Mouse (Mus musculus): ENCODE measurements around the gene Gm7356. TPM values are rescaled to one million over a fixed set of nuclear protein-coding genes. Genes with fewer than 3 reads are reported as not detected.
"Not testable (repeated sequence)": the region's sequence is repeated elsewhere in the genome, so short reads cannot be mapped to it uniquely, and the experiment has no call there.

Gm7356 gene
- polyA plus RNA-seq, 1 experiment from 2014 or later: not detected

GRCm38 (mm10) chr17:13958129-13958528 lies 45.4 kb downstream of the Gm7356 start:
- H3K4me2 ChIP-seq (ENCODE audit: low read depth, low read length); H3K27ac ChIP-seq (ENCODE audit: low read length); H3K4me3 ChIP-seq (ENCODE audit: low read depth, low read length); H3K9ac ChIP-seq (ENCODE audit: low read depth, low read length); H3K9me3 ChIP-seq (replicated peaks; ENCODE audit: control insufficient read depth, low read length); H3K27me3 ChIP-seq (ENCODE audit: control insufficient read depth, insufficient read depth, low read depth, low read length); H3K36me3 ChIP-seq (ENCODE audit: control insufficient read depth, insufficient read depth); ATAC-seq (ENCODE audit: low read depth); H3K4me1 ChIP-seq (ENCODE audit: control insufficient read depth, low read depth, low read length): not testable (repeated sequence)
- WGBS (ENCODE audit: insufficient replicate concordance): 38% methylated on average over 1 of the region's 2 CpGs

- not testable (repeated sequence) for H3K9ac ChIP-seq (ENCODE audit: low read depth, low read length); ATAC-seq (ENCODE audit: low read depth); H3K4me3 ChIP-seq (ENCODE audit: low read depth, low read length); H3K4me2 ChIP-seq (ENCODE audit: low read depth, low read length); H3K9me3 ChIP-seq (replicated peaks; ENCODE audit: control insufficient read depth, low read length); H3K4me1 ChIP-seq (ENCODE audit: control insufficient read depth, low read depth, low read length); H3K36me3 ChIP-seq (ENCODE audit: control insufficient read depth, insufficient read depth); H3K27ac ChIP-seq (ENCODE audit: low read length); H3K27me3 ChIP-seq (ENCODE audit: control insufficient read depth, insufficient read depth, low read depth, low read length)
- WGBS (ENCODE audit: insufficient replicate concordance): 39% methylated on average over 1 of the region's 1 CpGs
Measured at GRCm38 (mm10) chr17:13951570-13951969, 51.9 kb downstream of the Gm7356 start.

Other genes starting within 250 kb of the Gm7356 start
- gene Afdn, start 243.2 kb downstream of the Gm7356 start, polyA plus RNA-seq (2015; fragmentation: Nextera tagmentation; extraction: Ambion mirVana): 7.3 and 8.6 TPM in 2 replicates
- gene Tcte2, start 241.9 kb downstream of the Gm7356 start, polyA plus RNA-seq (2015; fragmentation: Nextera tagmentation; extraction: Ambion mirVana): 0.39 and 1.1 TPM in 2 replicates
- not detected in 2 replicates for gene Gm7168, start 55.3 kb downstream of the Gm7356 start, polyA plus RNA-seq (2015; fragmentation: Nextera tagmentation; extraction: Ambion mirVana)
- gene Gm7358, start 55.8 kb upstream of the Gm7356 start, polyA plus RNA-seq (2015; fragmentation: Nextera tagmentation; extraction: Ambion mirVana): not detected in 2 replicates
- 0.75 and 1.3 TPM in 2 replicates for gene Dact2, start 200.6 kb upstream of the Gm7356 start, polyA plus RNA-seq (2015; fragmentation: Nextera tagmentation; extraction: Ambion mirVana)

Measured in liver, embryonic 16.5 days (tissue).